Mouse (Mus musculus) embryo, embryonic 10.5 days (tissue): ENCODE data around the gene Tars.
A peak's percentile ranks its signal among the peaks of the same experiment; 100 is the strongest.

Experiments used
- DNase-seq: peaks from one replicate; pipeline ENCODE4 v3.0.0-alpha.2; 2015; ENCODE audit warnings: low spot score

Tars gene

DNA sequence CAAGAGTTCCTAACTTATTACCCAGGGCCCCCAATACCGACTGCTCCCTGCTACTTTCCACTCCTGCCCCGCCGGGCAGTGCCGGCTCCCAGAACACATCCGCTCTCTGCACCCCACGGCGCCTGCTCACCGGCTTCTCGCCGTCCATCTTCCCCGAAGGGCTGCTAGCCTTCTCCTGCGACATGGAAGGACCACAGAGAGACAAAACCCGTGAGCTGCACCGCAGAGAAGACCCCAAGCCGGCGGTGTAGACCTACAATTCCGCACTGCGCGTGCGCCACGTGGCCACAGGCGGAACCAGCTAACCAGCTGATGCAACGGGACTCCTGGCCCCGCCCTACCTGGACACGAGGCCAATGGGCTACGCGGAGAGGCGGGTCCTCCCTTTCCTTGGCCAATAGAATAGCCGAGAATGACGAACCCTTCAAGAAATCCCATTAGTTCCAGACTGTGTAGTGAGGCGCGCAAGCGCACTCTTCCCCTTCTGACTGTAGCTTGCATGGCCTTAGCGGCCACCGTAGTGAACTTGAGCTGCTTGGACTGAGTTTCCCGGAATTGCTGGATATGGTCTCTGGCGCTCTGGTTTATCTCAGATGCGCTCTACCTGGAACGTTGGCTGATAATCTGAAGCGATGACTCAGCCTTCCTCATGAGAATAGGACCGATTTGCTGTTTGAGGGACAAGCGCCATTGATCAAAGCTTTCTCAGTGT, at the start of gene Tars:
Tars (minus strand) TSS at position 310 of the 712 bp plus-strand sequence.
- DNase-seq, result peak; percentile 99

- DNase-seq, result no peak
These were observed 37.9 kb upstream of the Tars start for GRCm38 (mm10) chr15:11437361-11437760.

- DNase-seq, result no peak
These were observed 37.3 kb upstream of the Tars start for GRCm38 (mm10) chr15:11436709-11437280.

GRCm38 (mm10) chr15:11426899-11427298, 27.4 kb upstream of the Tars start:
- DNase-seq, result no peak

GRCm38 (mm10) chr15:11413484-11413883, 14.0 kb upstream of the Tars start:
- DNase-seq, result no peak

GRCm38 (mm10) chr15:11412542-11412941, 13.1 kb upstream of the Tars start:
- DNase-seq, result no peak

- DNase-seq, result no peak
These were observed 12.4 kb upstream of the Tars start for GRCm38 (mm10) chr15:11411846-11412245.

- DNase-seq, result peak; percentile 80
These were observed 8.8 kb upstream of the Tars start for GRCm38 (mm10) chr15:11408155-11408826.

GRCm38 (mm10) chr15:11407381-11407780, 7.9 kb upstream of the Tars start:
- peak; percentile 92 for DNase-seq

GRCm38 (mm10) chr15:11406769-11407168, 7.3 kb upstream of the Tars start:
- DNase-seq, result peak; percentile 63

GRCm38 (mm10) chr15:11398676-11399350, 652 bp downstream of the Tars start:
- no peak for DNase-seq

- no peak for DNase-seq
These were observed 3.0 kb downstream of the Tars start for GRCm38 (mm10) chr15:11396421-11396820.

GRCm38 (mm10) chr15:11392903-11393302, 6.6 kb downstream of the Tars start:
- DNase-seq, result no peak

DNA sequence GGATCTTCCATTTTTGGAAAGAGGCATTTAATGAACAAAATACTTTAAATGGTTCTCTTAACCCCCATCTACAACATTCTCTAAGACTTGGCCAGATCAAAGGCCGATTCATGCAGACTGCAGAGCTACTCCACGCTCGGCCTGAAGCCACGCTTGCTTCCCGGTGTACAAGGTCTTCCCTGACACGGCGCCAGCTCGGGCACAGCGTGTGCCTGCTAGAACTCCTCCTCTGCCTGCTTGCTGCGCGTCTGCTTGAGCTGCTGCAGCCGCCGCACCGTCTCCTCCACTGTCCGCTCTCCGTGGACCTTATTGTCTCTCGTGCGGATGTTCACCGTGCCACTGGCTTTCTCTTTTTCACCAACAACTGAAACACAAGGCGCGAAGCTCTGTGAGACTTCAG, 15.7 kb downstream of the Tars start:
- DNase-seq, result no peak

GRCm38 (mm10) chr15:11382585-11382984, 16.9 kb downstream of the Tars start:
- DNase-seq, result no peak

DNA sequence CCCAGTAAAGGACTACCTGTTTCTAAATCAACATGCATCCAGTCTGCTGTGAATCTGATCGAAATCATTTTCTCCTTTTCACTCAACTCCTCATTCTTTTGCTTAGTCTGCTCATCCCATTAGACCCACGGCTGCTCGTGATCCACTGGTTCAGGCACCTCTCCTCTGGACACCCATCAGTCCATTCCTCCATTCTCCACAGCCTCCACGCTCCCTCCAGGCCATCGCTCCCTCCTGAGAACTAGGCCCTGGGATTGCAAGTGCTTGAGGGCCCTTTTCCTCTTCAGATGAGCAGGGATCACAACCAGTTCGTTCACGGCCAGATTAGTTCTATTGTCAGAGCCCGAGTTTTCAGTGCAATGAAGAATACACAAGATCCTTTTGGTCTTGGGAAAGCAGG, 18.8 kb downstream of the Tars start:
- no peak for DNase-seq

DNA sequence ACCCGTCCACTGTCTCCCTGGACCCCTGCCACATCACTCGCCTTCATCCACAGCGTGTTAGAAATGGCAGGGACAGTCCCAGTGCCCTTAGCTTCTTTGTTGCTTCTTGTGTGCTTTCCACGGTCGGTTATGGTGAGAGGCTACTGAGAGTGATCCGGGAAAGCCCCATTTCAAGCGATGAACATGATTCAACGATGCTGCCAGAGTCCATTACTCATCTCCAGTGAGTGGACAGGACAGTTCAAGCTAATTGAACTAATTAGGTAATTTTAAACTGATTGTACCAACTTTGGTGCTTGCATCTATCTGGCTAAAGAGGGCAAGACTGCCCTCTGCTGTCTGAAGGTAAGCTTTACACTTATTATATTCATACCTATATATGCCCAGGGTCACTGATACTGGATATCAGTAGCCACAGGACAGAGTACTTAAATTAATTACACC, 19.4 kb downstream of the Tars start:
- DNase-seq, result peak; percentile 74

DNA sequence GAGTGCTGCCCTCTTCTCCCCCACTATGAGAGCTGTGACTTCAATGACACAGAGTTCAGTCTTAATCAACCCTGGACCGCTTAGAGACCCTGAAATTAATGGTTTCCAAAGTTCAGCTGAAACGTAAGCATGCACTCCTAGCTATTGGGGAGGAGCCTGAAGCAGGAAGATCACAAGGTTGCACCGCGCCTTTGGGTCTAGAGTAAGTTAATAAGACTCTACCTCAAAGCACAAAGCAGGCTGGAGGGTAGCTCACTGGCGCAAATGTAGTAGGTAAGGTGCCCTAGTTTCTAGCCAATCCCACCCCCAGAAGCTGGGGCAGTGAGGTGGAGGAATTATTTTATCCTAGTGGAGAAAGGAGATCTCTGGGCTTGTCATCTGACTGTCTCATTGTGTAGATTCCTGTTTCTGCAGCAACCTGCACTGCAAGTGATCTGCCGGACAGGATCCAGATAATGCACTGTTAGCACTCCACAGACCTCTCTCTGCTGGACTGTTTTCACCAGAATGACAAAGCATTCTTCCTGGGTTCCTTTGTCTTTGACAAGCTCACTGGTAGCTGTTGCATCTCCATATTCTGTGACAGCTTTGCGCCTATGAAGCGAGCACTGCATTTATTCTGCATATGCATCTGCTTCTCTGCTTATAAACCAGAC, 19.9 kb downstream of the Tars start:
- no peak for DNase-seq

- no peak for DNase-seq
These were observed 28.9 kb downstream of the Tars start for GRCm38 (mm10) chr15:11370477-11371085.

DNA sequence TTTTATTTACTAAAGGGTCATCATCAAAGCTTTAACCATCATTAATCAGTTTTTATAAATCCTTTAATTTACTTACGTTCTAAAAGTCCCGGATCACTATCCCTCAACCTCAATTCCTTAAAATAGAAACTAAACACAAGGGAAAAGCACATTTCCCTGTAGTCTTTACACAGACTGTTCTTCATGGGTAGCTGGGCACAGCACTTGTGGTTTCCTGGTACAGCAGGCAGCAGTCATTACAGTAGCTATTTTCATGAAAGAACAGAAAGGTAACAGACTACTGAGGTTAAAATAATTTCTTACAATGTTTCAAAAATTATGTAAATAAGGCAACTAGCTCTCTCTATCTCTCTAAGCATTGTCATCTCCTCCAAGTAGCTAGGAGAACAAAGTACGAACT, 29.9 kb downstream of the Tars start:
- no peak for DNase-seq

- no peak for DNase-seq
These were observed 34.7 kb downstream of the Tars start for GRCm38 (mm10) chr15:11364795-11365194.

DNA sequence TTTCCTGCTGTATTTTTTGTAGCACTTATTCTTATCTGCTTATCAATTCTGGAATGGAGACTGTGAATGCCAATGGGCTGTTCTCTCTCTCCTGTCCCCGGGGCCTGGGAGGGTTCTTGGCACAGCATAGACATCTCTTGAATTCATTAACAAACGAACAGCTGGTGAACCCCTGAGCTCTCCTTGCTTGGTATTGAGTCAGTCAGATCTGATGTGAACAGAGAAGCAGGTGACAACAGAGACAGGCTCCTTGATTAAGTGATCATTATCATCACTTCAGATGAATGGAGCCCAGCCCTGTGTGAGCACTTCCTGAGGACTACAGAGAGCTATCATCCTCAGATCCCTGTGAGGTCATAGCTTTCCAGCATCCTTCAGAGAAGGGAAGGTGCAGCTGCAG, 35.4 kb downstream of the Tars start:
- no peak for DNase-seq
